Mouse (Mus musculus): ENCODE measurements around the gene Tnrc18.

The Tnrc18 gene

DNA sequence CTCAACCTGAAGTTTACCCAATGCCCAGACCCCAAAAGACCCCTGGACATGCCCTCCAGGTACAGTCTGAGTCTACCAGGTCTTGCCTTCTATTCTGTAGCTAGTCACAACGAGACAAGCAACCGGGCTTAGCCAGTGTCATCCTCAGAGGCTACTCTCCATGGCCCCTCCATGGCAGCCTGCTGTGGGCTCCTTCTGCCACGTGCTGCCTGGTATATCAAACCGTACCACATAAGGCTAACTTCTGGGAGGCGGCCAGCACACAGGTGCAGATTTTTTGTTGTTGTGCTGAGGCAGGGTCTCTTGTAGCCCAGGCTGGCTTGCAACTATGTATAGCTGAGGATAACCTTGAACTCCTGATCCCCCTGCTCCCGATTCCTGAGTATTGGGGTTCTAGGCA is 101.4 kb downstream of the Tnrc18 start:
- no peak for DNase-seq

DNA sequence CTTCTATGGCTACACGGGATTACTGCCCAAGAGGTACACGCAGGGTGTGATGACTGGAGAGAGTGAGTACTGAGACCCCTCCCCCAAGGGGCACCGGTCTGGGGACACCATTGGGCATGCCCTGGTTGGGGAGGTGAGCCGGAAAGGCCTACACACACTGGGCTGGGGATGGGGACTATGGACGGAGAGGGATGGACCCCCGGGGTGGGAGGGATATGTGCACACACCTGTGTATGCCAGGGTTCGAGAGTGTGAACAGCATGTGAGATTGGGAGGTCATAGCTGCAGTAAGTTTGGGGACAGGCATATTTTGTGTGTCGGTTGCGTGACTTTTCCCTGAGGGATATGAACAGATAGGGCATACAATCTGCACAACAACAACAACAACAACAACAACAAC is 102.4 kb downstream of the Tnrc18 start:
- DNase-seq, result no peak

DNA sequence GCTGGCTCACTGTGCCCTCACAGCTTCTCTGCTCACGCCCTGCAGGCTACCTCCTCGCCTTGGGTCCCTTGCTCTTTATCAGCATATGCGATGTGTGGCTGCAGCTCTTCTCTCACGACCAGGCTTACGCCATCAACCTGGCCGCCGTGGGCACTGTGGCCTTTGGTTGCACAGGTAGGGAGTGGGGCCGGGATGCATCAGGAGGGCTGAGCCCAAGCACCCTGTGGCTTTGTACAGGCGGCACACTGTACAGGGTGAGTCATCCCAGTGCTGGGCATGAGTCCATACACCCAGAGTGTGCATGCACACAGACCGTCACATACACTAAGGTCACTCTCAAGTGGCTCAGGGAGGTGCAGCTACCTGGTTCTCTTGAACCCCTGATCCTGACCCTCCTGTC is 103.5 kb downstream of the Tnrc18 start:
- no peak for DNase-seq

DNA sequence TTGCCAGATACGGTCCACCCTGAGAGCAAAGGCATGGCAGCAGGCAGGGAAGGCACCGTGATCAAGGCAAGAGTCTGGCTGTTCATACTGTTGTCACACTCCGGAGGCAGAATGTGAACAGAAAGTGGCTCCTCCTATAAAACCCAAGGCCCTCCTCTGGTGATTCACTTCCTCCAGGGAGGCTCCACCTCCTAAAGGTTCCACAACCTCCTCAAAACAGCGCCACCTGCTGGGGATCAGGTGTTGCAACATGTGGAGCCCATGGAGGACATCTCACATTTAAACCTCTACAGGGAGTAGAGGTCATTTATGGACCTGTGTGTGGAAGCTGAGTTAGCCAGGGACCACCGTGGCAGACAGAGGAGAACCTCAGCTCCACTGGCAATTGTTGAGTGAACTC is 105.1 kb downstream of the Tnrc18 start:
- no peak for DNase-seq

DNA sequence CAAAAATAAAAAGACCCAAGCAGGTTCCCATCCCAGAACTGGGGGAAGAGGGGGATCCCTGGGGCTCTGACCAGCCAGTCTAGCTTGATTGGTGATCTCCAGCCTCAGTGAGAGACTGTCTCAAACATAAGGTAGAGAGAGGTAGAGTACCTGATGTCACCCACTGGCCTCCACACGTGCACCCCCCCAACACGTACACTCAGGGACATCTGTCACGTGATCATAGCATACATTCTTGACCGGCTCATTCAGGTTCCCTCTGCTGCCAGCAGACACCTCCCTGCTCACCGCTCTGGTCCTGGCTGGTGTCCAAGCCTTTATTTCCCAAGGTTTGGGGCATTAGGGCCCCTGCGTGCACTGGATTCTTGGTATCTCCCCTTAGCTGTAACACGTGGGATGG is 108.0 kb downstream of the Tnrc18 start:
- DNase-seq, result no peak

DNA sequence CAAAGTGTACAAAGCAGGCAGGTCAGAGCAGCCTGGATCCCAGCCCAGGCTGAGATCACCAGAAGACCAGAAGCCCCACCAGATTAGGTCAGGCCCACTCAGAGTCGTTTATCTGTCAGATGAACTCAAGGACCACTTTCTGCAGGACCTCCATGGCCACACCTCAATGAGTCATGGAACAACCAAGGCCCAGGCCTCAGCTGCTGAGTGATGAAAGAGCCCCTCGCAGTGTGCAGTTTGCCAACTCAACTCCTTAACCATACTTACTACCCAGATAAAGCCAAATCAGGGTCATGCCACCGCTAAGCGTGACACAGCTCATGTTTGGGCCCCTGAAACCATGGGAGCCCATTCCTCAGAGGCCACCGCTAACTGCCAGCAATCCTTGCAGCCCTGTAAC is 109.8 kb downstream of the Tnrc18 start:
- no peak for DNase-seq

DNA sequence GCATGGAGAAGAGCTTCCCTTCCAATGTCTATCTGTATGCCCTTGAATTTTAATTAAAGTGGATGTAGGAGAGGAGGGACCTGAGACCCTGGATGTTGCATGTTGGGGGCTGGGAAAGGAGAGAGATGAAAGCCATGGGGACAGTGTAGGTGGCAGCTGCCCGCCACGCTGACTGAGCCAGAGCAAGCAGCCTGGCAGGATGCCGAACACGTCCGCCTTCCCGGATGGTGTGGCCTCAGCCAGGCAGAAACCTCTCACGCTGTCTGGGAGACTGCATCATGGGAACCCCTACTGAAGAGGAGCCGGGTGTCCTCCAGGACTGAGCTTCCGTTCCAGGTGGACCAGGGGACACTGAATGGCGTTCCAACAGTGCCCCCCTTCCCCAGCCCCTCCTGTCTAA is 113.9 kb downstream of the Tnrc18 start:
- DNase-seq, result no peak

DNA sequence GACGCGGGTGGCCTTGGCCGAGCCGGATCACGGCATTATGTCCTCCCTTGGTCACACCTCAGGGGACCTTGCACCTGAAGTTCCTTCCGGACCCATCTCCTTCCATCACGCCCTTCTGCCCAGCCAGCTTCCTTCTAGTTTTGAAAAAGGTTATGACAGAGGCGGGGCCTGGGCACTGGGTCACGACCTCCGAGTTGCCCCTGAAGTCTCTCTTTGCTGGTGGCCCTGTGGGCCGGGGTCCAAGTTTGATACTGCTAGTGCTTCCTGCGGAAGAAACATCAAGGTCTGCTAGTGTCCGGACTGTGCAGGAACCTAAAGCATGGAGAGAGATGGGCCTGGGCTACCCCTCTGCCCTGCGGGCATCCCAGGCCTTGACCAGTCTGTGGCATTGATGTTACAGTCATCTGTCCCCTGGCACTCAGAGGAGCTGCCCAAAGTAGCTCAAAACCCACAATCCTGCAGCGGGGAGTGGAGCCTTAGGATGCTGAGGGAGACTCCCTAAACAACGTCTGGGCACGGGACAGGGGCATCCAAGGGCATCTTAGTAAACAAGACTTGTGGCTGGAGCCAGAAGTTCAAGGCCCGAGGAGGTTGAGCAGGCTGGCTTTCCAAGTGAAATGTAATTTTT is 114.8 kb downstream of the Tnrc18 start:
- no peak for DNase-seq

DNA sequence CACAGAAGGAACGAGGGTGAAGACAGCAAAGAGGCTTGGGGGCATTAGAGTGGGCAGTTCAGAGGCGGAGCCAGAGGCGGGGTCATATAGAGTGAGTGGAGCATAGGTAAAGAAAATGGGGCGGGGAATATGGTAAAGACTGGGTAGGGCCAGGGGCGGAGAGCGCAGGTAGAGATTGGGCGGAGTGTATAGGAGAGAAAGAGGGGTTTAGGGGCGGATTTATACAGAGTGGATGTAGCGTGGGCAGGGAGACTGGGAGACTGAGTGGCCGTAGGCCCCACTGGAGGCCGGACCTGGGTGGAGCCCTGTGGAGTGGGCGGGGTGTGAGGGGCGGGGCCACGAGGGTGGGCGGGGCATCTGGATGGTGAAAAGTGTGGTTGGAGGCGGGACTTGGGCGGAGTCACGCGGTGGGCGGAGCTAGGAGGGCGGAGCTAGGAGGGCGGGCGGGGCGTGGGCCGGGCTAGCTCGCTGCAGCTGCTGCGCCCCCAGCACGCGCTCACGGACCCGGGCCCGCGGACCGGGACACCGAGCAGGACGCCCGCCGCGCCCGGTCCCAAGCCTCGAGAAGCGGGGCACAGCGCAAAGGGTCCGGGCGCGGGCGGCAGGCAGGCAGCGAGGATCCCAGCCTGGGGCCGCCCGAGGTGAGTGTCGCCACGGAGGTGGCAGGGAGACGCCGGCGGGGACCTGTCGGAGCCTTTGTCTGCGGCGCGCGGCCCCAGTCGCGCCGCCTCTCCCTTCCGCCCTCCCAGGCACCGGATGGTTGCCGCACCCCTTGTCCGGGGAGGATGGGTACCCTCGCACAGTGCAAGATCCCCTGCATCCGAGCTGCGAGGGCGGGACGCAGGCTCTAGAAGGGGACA is 115.6 kb downstream of the Tnrc18 start:
- no peak for DNase-seq

DNA sequence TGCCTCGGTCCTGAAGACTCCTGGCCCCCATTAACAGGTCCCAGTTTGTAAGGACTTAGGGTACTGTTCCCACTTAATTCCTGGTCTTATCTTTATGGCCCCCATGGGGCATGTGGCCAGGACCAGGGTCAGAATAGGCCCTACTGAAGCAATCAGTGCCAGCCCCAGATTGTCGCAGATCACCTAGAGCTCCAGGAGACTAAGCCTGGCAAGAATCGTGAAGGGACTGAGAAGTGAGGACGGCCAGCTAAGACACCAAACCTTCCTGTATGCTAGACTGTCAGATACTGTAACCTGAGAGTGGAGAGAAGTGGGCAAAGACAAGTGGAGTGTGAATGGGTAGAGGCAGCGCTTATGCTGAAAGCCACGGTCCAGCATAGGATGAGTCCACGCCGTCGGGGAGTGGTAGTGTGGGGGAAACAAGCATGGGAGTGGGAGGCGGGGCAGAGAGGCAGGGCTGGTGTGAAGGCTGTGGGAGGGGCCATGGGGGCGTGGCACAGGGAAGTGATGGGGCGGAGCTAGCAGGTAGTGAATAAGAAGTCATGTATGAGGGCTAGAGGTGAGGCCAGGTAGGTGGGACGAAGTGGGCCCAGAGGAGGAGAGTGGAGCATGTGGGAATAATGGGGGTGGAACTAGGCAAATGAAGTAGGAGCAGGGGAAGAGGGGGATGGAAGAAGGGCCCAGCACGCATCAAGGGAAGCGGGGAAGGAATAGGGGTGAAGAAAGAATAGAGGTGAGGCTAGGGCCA is 116.4 kb downstream of the Tnrc18 start:
- DNase-seq, result no peak

DNA sequence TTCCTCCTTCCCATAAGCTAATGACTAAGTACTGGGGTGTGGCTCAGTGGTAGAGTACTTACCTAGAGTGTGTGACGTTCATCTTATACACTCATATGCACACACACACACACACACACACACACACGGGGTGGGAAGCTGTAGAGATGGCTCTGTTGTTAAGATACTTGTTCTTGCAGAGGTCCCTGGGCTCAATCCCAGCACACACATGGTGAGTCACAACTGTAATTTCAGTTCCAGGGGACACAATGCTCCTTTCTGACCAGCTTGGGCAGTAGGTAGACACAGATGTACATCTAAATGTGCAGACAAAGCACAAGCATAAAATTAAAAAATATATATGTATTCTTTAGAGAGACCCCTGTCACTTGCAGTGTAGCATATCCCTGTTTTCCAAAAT is 119.7 kb downstream of the Tnrc18 start:
- DNase-seq, result no peak

DNA sequence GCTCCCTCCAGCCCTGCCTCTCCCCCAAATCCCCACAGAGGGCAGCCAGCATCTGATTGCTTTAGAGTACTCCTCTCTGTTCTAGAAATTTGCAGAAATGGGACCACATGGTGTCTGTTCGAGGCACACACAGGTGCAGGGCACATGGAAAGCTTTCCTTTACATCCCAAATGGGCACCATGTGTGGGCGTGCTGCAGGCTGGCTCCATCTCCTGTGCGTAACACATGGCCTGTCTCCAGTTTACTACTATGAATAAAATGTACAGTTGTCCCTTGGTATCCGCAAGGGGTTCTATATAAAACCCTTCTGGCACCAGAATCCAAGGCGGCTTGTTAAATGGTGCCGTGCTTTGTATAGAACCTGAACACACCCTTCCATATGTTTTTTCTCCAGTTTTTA is 120.6 kb downstream of the Tnrc18 start:
- no peak for DNase-seq

DNA sequence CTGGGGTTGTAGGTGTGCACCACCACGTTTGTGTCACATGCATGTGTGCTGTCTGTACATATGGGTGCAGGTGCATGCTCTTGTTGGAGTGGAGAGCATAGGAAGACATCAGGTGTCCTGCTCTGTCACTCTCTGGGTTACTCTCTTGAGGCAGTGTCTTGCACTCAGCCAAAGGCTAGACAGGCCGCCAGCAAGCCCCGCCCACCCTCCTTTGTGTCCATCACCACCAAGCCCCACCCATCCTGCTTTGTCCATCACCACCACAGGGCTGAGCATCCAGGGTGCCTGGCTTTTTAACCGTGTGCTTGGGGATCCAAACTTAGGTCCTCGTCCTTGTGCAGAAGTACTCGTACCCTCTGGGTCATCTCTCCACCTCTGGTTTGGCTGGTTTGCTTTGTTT is 121.2 kb downstream of the Tnrc18 start:
- DNase-seq, result no peak

DNA sequence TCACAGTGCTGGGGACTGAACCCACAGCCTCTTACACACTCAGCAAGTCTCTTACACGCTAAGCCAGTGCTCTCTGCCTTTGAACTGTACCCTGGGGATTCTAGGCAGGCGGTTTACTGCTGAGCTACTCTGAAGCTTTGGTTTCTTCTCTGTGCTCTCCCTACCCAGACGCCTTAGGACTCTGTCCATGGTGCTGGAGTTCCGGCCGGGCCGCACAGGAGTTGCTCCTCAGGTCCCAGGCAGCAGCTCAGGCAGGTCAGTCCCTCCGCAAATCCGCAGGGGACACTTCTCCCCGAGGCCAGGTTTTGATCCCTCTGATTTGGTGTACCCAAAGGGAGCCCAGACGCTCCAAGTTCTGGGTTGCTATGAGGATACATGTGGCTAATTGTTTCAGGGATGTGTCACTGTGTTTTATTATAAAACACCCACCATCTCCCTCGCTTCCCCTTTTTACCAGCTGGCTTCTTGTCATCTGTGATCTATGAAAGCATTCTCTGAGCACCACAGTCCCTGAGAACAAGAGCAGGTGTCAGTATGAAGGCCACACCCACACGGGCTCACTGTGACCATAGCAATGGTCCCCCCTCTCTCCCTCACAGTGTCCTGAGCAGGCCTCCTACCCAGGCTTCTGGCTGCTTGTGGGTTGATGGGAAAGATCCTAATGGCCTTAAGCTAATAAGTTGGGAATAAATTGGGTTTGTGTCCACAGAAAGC is 122.7 kb downstream of the Tnrc18 start:
- no peak for DNase-seq

DNA sequence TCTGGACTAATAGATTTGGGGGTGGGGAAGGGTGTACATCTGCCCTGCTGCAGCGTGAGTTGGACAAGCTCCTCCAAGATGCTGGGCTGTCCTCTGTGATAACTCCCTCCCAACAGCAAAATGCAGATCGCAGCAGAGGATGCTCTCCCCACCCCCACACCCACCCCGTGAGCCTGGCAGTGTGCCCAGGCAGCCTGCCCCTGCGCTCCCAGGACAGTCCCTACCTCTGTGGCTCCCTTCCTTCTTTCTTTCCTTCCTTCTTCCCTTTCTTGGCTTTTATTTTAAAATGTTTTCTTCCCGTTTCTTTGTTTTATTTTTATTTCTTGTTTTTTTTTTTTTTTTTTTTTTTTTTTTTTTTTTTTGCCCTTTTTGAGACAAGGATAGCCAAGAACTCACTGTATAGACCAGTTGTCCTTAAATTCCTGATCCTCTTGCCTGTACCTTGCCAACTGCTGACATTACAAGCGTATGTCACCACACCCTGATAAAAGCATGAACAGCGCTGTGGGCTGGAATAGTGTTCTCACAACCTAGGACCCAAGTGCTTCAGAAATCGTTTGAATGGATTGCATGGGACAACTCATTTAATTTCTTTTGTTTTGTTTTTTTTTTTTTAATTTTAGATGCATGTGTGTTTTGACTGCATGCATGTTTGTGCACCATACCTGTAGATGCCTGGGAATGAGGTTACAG is 123.6 kb downstream of the Tnrc18 start:
- DNase-seq, result no peak

DNA sequence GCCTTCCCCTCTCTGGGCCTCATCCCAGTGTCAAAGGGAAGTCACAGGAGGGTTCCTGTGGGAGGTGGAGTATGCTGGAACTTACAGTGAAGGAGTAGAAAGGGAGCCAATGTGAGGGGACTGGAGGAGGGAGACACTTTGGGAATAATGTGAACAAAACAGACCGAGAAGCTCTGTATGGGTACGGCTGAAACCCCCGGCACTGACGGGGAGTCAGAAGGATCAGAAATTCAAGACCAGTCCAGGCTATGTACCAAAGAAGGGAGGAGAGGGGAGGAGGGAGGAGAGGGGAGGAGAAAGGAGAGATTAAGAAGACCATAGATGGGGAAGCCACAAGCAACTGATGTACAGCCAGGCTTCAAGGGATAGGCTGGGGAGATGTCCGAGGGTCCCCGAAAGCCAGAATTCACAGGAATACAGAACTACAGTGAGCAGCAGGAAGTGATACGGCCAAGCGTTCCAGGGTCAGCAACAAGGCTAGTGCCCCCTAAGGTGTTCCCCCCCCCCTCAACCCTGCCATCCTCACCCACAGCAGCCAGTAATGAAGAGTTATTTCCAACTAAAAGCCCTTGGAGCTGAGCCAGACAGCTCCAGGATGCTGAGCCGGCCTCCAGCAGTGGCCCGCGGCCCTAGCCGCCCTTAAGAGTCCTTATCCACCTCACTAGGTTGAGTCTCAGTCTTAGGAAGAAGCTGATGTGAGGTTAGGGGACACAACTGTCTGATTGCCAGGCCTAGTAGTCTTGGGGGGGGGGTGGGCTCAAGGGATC is 124.3 kb downstream of the Tnrc18 start:
- DNase-seq, result no peak

DNA sequence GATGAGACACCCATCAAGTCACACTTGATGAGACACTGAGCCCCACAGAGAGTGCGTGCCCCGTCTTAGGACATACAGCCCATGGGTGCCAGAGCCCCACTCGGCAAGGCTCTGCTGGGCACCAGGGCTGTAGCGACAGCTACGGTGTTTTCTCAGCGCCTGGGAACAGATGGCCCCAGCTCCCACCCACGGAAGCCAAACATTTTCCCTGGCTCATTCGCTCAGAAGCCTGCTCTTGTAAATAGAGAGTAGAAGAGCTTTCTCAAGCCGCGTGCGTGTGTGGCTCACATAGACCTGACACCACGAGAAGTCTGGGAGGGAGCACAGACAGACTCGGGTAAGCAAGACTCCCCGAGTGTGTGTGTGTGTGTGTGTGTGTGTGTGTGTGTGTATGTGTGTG is 125.2 kb downstream of the Tnrc18 start, which contains the start of gene Slc29a4:
Gene Slc29a4 (plus strand): TSS at position 265 of the 400 bp plus-strand sequence.
- no peak for DNase-seq

DNA sequence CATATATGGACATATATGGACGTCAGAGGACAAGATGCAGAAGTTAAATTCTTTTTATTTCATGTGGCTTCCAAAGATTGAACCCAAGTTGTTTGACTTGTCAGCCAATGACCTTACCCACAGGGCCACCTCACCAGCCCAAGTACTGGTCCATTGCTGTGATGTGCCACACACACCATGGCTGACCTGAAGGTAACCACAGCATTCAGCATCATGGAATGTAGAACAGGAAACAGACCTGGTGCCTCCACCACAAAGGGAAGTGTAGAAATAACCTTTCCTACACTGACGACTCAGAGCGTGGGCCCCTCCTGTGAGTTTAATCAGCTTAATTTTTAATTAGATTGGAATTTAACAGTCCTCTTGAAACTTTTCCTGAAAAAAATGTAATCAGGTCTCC is 127.1 kb downstream of the Tnrc18 start:
- DNase-seq, result no peak

DNA sequence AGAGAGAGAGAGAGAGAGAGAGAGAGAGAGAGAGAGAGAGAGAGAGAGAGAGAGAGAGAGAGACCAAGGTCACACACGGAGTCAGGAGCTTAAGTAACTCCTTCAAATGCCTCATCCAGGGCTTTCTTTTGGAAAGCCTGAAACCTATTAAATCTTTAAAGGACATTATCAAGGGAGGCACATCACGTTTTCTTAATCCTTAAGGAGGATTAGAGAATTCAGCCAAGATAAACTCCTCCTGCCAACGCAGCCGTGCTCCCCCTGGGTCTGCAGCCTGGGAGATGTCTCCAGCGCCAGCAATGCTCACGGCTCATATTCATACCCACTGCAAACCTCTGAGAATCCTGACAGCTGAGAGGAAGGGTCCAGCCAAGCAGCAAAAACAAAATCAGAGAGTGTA is 128.6 kb downstream of the Tnrc18 start:
- no peak for DNase-seq

DNA sequence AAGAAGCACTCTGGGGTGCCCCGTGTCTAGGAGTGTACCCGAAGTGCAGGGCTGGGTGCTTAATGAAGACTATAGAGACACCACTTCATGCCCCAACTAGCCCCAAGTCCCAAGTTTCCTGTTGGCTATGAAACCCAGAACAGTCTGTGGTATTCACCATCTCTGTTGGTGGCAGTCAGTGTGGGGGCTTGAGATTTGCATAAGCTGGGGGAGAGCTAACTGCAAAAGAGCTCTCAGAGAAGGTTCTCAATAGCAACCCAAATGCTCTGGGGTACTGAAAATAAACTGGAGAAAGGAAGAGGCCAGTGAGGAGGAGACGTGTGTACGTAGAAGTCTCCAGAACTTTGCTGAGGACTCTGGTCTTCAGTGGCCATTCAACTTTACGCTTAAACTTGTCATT is 134.9 kb downstream of the Tnrc18 start:
- no peak for DNase-seq

DNA sequence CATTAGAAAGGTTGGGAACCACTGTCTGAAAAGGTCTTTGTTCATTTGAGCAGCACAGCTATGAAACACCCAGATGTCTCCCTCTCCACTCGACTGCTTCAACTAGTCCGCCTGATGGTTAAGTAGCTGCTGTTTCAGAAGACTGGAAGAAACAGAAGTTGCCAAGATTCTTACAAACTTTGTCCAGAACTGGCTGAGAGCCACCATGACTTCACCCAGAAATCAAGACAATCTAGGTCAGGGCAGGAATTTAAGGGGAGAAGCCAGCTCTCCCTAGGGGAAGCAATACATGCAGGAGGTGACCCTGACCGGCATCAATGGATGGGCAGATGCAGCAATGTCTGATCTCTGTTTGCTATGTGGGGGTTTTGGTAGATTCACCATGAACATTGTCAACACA is 135.6 kb downstream of the Tnrc18 start:
- DNase-seq, result no peak

DNA sequence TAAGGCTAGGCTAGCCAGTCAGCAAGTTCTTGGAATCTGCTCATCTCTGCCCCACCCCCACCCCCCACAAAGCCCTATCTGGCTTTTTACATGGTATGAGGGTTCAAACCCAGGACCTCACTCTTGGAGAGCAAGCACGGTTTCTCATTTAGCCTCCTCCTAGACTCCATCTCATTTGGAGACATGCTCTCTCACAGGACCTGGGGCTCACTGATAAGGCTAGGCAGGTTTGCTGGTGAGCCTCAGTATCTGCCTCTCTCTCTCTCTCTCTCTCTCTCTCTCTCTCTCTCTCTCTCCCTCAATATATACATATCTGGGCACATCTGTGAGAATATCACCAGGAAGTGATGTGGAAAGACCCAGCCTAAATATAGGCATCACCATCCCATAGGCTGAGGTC is 138.4 kb downstream of the Tnrc18 start:
- DNase-seq, result no peak

All from thymus, adult 18-20 months (tissue).